Mouse (Mus musculus) cerebellum, adult 2 months (tissue): ENCODE measurements at regions not wholly inside any gene's neighbourhood (a gene's known extent, or its start where the extent isn't known, plus 50 kb on each side); places are given as distances from the start of the nearest gene placed in this dataset.

Experiments used
- CTCF ChIP-seq: fragments of 200-500 bp; IDR thresholded peaks from 2 replicates; pipeline ENCODE4 v1.5.1; 2011; ENCODE audit warnings: low read depth, mild to moderate bottlenecking, control low read depth, low read length, moderate library complexity, borderline replicate concordance; ENCODE audit not compliant: insufficient read depth
- POLR2A ChIP-seq: fragments of 200-500 bp; IDR thresholded peaks from 2 replicates; pipeline ENCODE4 v1.6.1; 2011; ENCODE audit warnings: low read length, control low read depth, borderline replicate concordance; ENCODE audit not compliant: insufficient read depth

GRCm38 (mm10) chr3:37999779-38000178, 275.5 kb upstream of the Gm5148 start:
- TF ChIP-seq CTCF (no peak), POLR2A (no peak)
